In genomic region chr8:95715676-95716531, GRCm38 (mm10) we compare ENCODE assay signal across 8 mouse cellular contexts. TPM values are rescaled to one million over a fixed set of nuclear protein-coding genes. Genes with fewer than 3 reads are reported as not detected.
A peak's percentile ranks its signal among the peaks of the same experiment; 100 is the strongest.
DNase-seq lines count a peak whose midpoint lies in the region; ATAC-seq and TF ChIP-seq lines count a peak whose summit lies in the region.

Gene Setd6 (plus strand): TSS chr8:95715881.

- peaks cover 59% of the 10 kb centered on the region for H3K36me3 ChIP-seq in hindbrain, embryonic 13.5 days

- H3K4me3 ChIP-seq in hindbrain, embryonic 13.5 days = peak within 1 kb of the TSS; percentile 87
- H3K4me3 ChIP-seq in left cerebral cortex, adult 2 months = peak within 1 kb of the TSS; percentile 82

- no peak for TF ChIP-seq CTCF in left cerebral cortex, adult 2 months (IDR thresholded peaks at IDR 0.05)

- peak; percentile 82 for DNase-seq in WW6 (ENCODE audit: low read depth, low spot score)
- peak; percentile 87 to 89 for DNase-seq in cerebellum, postnatal 25 days
- peak; percentile 66 to 74 for DNase-seq in frontal cortex, postnatal 25 days (ENCODE audit: low spot score in 2 of 2)
- peak; percentile 82 to 86 for DNase-seq in left cerebral cortex, adult 2 months (ENCODE audit: extremely low spot score in 1 of 2, low spot score in 2 of 2)
- peak; percentile 79 to 88 for DNase-seq in right cerebral cortex, adult 2 months (ENCODE audit: low spot score in 2 of 2)
- DNase-seq in urinary bladder, postnatal 14 days (ENCODE audit: low spot score) = peak; percentile 88

- H3K27ac ChIP-seq in hindbrain, embryonic 13.5 days = peak within 1 kb of the TSS; percentile 81
- peak within 1 kb of the TSS; percentile 82 for H3K27ac ChIP-seq in left cerebral cortex, adult 2 months

- H3K4me2 ChIP-seq in hindbrain, embryonic 13.5 days = peak within 1 kb of the TSS; percentile 98

- H3K9ac ChIP-seq in hindbrain, embryonic 13.5 days = peak within 1 kb of the TSS; percentile 84

- intact Hi-C loops in left cerebral cortex, adult 2 months (cut with DNase I) = loop anchor here (1.0 kb wide), 1 partner anchor 116 kb away; no protein-coding TSS in a partner anchor

- under 1% methylated on average over 79 of the region's 79 CpGs for WGBS in hindbrain, embryonic 13.5 days

- peak; percentile 90 for ATAC-seq in hindbrain, embryonic 13.5 days (ENCODE audit: low FRiP score)
- ATAC-seq in megakaryocyte, adult 5-6 weeks (ENCODE audit: poor library complexity, severe bottlenecking) = peak; percentile 78

- H3K27me3 ChIP-seq in hindbrain, embryonic 13.5 days = no peaks in the 10 kb centered on the region

- H3K9me3 ChIP-seq in hindbrain, embryonic 13.5 days = no peaks in the 10 kb centered on the region

- peaks cover 20% of the 10 kb centered on the region for H3K4me1 ChIP-seq in hindbrain, embryonic 13.5 days (replicated peaks)

RNA-seq across cellular contexts. Expression of gene Setd6, which starts in this region (rescaled TPM):
- polyA plus RNA-seq in hindbrain, embryonic 13.5 days (2015; fragmentation: Nextera tagmentation; extraction: Ambion mirVana) = 23.6 and 23.7 TPM in 2 replicates
- total RNA-seq in left cerebral cortex, adult 2 months (2021) = 10 to 100 TPM; 17.7 to 23.5 TPM
- 17.3 and 19.3 TPM in 2 replicates for total RNA-seq in megakaryocyte, adult 5-6 weeks (2015)
- total RNA-seq in megakaryocyte, adult 5-6 weeks (2017) = 18.3 and 23.5 TPM in 2 replicates

Comparison
In these comparisons a context has a peak if more than half of its experiments do, and no peak if none do; other contexts are left out.
1. Peak in every context shown above with its lines: DNase-seq, ATAC-seq, H3K4me3 ChIP-seq and H3K27ac ChIP-seq.